ENCODE assay signal across 9 mouse cellular contexts in the genomic region with DNA sequence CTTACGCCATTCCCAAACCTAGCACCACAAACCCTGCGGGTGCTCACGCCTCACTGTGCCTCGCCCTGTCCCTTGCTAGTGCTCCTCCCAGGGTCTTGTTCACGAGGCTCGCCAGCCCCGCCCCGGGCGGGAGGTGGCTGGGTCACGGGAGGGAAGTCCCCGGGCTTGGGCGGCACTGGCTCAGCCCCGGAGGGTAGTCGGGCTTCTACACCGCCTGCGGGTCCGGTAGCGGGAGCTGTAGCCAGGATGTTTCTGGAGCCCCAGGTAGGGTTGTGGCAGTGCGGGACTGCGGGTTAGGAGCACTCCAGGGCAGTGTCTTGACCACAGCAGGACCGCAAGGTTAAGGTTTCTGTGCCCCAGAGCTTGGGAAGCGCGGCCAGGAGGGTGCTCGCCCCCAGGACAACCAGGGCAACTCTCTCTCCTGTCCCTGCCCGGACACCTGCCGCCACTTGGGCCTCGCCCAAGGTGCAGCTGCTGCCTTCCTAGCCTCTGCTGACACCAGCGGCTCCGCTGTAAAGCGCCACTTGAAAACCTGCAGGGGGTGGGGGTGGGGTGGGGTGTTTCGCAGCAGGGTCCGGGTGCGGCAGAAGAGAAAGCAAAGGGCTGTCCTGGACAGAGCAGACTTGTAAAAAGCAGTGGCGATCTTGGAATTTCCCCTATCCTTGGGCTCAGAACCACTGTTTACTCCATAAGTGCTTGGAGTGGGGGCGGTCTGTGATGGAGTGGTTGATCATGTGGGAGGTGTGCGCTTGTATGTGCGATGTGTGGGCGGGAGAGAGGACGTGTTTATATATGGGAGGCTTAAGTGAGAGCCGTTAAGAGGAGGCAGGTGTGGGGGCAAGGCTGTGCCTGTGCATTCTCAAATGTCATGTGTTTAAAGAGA. TPM values are rescaled to one million over a fixed set of nuclear protein-coding genes. Genes with fewer than 3 reads are reported as not detected.
A peak's percentile ranks its signal among the peaks of the same experiment; 100 is the strongest.
DNase-seq lines count a peak whose midpoint lies in the region; ATAC-seq and TF ChIP-seq lines count a peak whose summit lies in the region.
"Had no signal": no experiment of that assay in that cellular context is flagged by ENCODE, and none has a peak within 500 bp of the region (broad histone marks: within the 10 kb centered on the region; RNA-seq: fewer than 3 reads in every experiment).

No protein-coding gene starts in this region.

- intact Hi-C loops in gastrocnemius, postnatal 14 days (cut with DNase I; ENCODE audit: low total_unique reads), result no loop called here

- ATAC-seq in liver, embryonic 15.5 days (ENCODE audit: insufficient read depth), result peak; percentile 25; the same call in 1 of the 2 replicates

- peak overlapping the region; percentile 25 for H3K4me3 ChIP-seq in testis, adult 2 months (ENCODE audit: control insufficient read depth, low read depth, low read length)
- H3K4me3 ChIP-seq in liver, embryonic 15.5 days (replicated peaks), result peak overlapping the region; percentile 39
- H3K4me3 ChIP-seq: erythroblast, embryonic 14.5 days had no signal

- WGBS in liver, embryonic 15.5 days (ENCODE audit: insufficient replicate concordance), result 2% methylated on average over 40 of the region's 40 CpGs

- no peak for DNase-seq in testis, postnatal 14 days (ENCODE audit: low spot score)
- peak; percentile 79 for DNase-seq in cerebellum, adult 9-11 months
- peak; percentile 49 for DNase-seq in gastrocnemius, postnatal 14 days
- peak; percentile 31 for DNase-seq in kidney, adult 18-20 months
- DNase-seq in natural killer cell, adult 2 months (ENCODE audit: low spot score in 2 of 2), result peak; percentile 46 to 53
- DNase-seq in thymus, postnatal 36 days, result peak; percentile 34 to 43

- no peak overlapping the region for H3K27ac ChIP-seq in testis, adult 2 months (ENCODE audit: control insufficient read depth, insufficient read depth, low read depth, low read length)
- no peak overlapping the region for H3K27ac ChIP-seq in liver, embryonic 15.5 days (replicated peaks)

- TF ChIP-seq POLR2A in testis, adult 2 months (IDR thresholded peaks at IDR 0.05; ENCODE audit: control insufficient read depth, low read depth, low read length), result no peak

- no peaks in the 10 kb centered on the region for H3K9me3 ChIP-seq in liver, embryonic 15.5 days (replicated peaks)

- no peak overlapping the region for H3K9ac ChIP-seq in liver, embryonic 15.5 days

- H3K27me3 ChIP-seq in testis, adult 2 months (ENCODE audit: control insufficient read depth, insufficient read depth, low read length), result no peaks in the 10 kb centered on the region
- peaks cover 44% of the 10 kb centered on the region for H3K27me3 ChIP-seq in liver, embryonic 15.5 days

- H3K4me2 ChIP-seq in liver, embryonic 15.5 days, result peak overlapping the region; percentile 68

- no peak for TF ChIP-seq CTCF in testis, adult 2 months (IDR thresholded peaks at IDR 0.05; ENCODE audit: control insufficient read depth, insufficient read depth, insufficient replicate concordance, low read depth, low read length)

- H3K36me3 ChIP-seq in testis, adult 2 months (ENCODE audit: control insufficient read depth, insufficient read depth, low read length), result no peaks in the 10 kb centered on the region
- no peaks in the 10 kb centered on the region for H3K36me3 ChIP-seq in liver, embryonic 15.5 days (replicated peaks)

- H3K4me1 ChIP-seq in testis, adult 2 months (ENCODE audit: control insufficient read depth, insufficient read depth, low read length), result peaks cover 4% of the 10 kb centered on the region
- 0 out of 2 replicates have a peak, but pooled peaks cover 3% of the 10 kb centered on the region for H3K4me1 ChIP-seq in liver, embryonic 15.5 days (replicated peaks)

RNA-seq across cellular contexts. Expression of a gene that starts 55.2 kb away (rescaled TPM):
- polyA plus RNA-seq in testis, adult 2 months (2012; rRNA removed), result 0.02 and 0.05 TPM in 2 replicates
- under 1 TPM; 0.27 to 0.29 TPM for total RNA-seq in gastrocnemius, postnatal 14 days (2021)
- 0.05 TPM in 1 of 2 replicates, not detected in the other for polyA plus RNA-seq in liver, embryonic 15.5 days (2015; fragmentation: Nextera tagmentation; extraction: Ambion mirVana)
- polyA plus RNA-seq: erythroblast, embryonic 14.5 days had no signal
